Mouse (Mus musculus): ENCODE measurements around the gene Nrtn. TPM values are rescaled to one million over a fixed set of nuclear protein-coding genes. Genes with fewer than 3 reads are reported as not detected.

Gene Nrtn
- polyA plus RNA-seq, 1 experiment from 2014 or later = 4.7 TPM

DNA sequence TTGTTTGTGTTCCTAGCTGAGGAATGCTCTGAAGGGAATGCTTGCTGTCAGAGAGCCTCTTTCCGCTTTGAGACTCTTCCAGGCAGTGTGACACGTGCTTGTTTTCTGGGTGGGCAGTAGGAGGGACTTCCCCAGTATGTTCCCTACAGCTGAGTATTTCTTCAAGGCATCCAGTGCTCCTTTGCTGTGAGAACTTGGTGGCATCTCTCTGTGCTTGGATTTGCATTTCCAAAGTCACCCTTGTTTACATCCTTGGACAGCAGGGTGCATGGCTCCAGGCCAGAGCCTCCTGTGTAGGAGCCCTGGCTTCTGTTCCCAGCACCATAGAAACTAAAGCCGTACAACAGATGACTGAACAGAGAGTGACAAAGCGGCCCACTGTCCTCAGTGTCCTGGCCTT, 48.6 kb downstream of the Nrtn start:
- Histone ChIP-seq H3K36me3 (replicated peaks) (peaks cover 97% of the 10 kb centered on the region), H3K4me1 (no peaks in the 10 kb centered on the region), H3K27me3 (replicated peaks; ENCODE audit: low read depth, poor library complexity, severe bottlenecking) (no peaks in the 10 kb centered on the region), H3K27ac (replicated peaks) (no peak overlapping the region), H3K9me3 (no peaks in the 10 kb centered on the region), H3K4me3 (no peak overlapping the region)
- no peak for DNase-seq (ENCODE audit: low spot score)
- WGBS = 85% methylated on average over 4 of the region's 4 CpGs

DNA sequence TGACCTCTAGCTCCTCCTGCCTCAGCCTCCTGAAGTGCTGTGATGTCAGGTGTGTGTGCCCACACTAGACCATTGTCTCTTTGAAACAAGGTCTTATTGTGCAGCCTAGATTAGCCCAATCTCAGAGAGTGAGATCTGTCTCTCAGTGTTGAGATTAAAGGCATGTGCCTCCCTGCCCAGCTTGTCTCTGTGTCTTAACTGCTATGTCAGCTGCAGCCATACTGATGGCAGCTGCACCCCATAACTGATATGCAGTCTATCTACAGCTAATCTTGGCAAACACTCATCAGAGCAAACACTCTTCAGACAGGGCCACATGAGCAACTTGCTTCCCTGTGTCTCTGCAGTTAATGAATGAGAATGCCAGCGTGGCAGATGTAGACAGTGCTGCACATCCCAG, 50.8 kb downstream of the Nrtn start:
- no peak for DNase-seq (ENCODE audit: low spot score)
- Histone ChIP-seq H3K9me3 (no peaks in the 10 kb centered on the region), H3K36me3 (replicated peaks) (peaks cover 100% of the 10 kb centered on the region), H3K4me1 (no peaks in the 10 kb centered on the region), H3K27me3 (replicated peaks; ENCODE audit: low read depth, poor library complexity, severe bottlenecking) (no peaks in the 10 kb centered on the region), H3K27ac (replicated peaks) (no peak overlapping the region), H3K4me3 (no peak overlapping the region)
- 91% methylated on average over 1 of the region's 1 CpGs for WGBS

GRCm38 (mm10) chr17:56703038-56703437, 54.3 kb downstream of the Nrtn start:
- Histone ChIP-seq H3K9me3 (no peaks in the 10 kb centered on the region), H3K36me3 (replicated peaks) (peaks cover 100% of the 10 kb centered on the region), H3K4me3 (no peak overlapping the region), H3K4me1 (no peaks in the 10 kb centered on the region), H3K27ac (replicated peaks) (no peak overlapping the region), H3K27me3 (replicated peaks; ENCODE audit: low read depth, poor library complexity, severe bottlenecking) (no peaks in the 10 kb centered on the region)
- 85% methylated on average over 4 of the region's 4 CpGs for WGBS
- no peak for DNase-seq (ENCODE audit: low spot score)

Other genes starting within 250 kb of the Nrtn start
- gene Znrf4, start 245.1 kb downstream of the Nrtn start, polyA plus RNA-seq (2016; fragmentation: Nextera tagmentation; extraction: Ambion mirVana) = not detected in 2 replicates
- 0.96 and 1.2 TPM in 2 replicates for gene Gm20219, start 203.1 kb downstream of the Nrtn start, polyA plus RNA-seq (2016; fragmentation: Nextera tagmentation; extraction: Ambion mirVana)
- gene Safb2, start 172.9 kb downstream of the Nrtn start, polyA plus RNA-seq (2016; fragmentation: Nextera tagmentation; extraction: Ambion mirVana) = 92.4 and 98.6 TPM in 2 replicates
- gene Safb, start 172.7 kb downstream of the Nrtn start, polyA plus RNA-seq (2016; fragmentation: Nextera tagmentation; extraction: Ambion mirVana) = 158 and 162 TPM in 2 replicates
- gene 2410015M20Rik, start 147.8 kb downstream of the Nrtn start, polyA plus RNA-seq (2016; fragmentation: Nextera tagmentation; extraction: Ambion mirVana) = 190 and 205 TPM in 2 replicates
- gene Rpl36, start 144.1 kb downstream of the Nrtn start, polyA plus RNA-seq (2016; fragmentation: Nextera tagmentation; extraction: Ambion mirVana) = 1,580 and 1,631 TPM in 2 replicates
- 56.5 and 59.0 TPM in 2 replicates for gene Lonp1, start 130.6 kb downstream of the Nrtn start, polyA plus RNA-seq (2016; fragmentation: Nextera tagmentation; extraction: Ambion mirVana)
- 0.73 and 0.77 TPM in 2 replicates for gene Catsperd, start 129.4 kb downstream of the Nrtn start, polyA plus RNA-seq (2016; fragmentation: Nextera tagmentation; extraction: Ambion mirVana)
- gene Ranbp3, start 84.2 kb downstream of the Nrtn start, polyA plus RNA-seq (2016; fragmentation: Nextera tagmentation; extraction: Ambion mirVana) = 132 and 138 TPM in 2 replicates
- 388 and 402 TPM in 2 replicates for gene Ndufa11, start 39.8 kb downstream of the Nrtn start, polyA plus RNA-seq (2016; fragmentation: Nextera tagmentation; extraction: Ambion mirVana)
- 14.1 and 14.5 TPM in 2 replicates for gene Vmac, start 39.5 kb downstream of the Nrtn start, polyA plus RNA-seq (2016; fragmentation: Nextera tagmentation; extraction: Ambion mirVana)
- 45.0 and 45.6 TPM in 2 replicates for gene Dus3l, start 7.2 kb upstream of the Nrtn start, polyA plus RNA-seq (2016; fragmentation: Nextera tagmentation; extraction: Ambion mirVana)
- gene Prr22, start 12.7 kb upstream of the Nrtn start, polyA plus RNA-seq (2016; fragmentation: Nextera tagmentation; extraction: Ambion mirVana) = 1.7 and 1.8 TPM in 2 replicates
- gene Rfx2, start 73.5 kb upstream of the Nrtn start, polyA plus RNA-seq (2016; fragmentation: Nextera tagmentation; extraction: Ambion mirVana) = 4.0 and 5.3 TPM in 2 replicates
- not detected in 2 replicates for gene Acsbg2, start 116.9 kb upstream of the Nrtn start, polyA plus RNA-seq (2016; fragmentation: Nextera tagmentation; extraction: Ambion mirVana)
- gene 1700061G19Rik, start 117.9 kb upstream of the Nrtn start, polyA plus RNA-seq (2016; fragmentation: Nextera tagmentation; extraction: Ambion mirVana) = 0.44 and 0.52 TPM in 2 replicates
- 70.9 and 73.1 TPM in 2 replicates for gene Mllt1, start 177.9 kb upstream of the Nrtn start, polyA plus RNA-seq (2016; fragmentation: Nextera tagmentation; extraction: Ambion mirVana)
- gene Acer1, start 224.6 kb upstream of the Nrtn start, polyA plus RNA-seq (2016; fragmentation: Nextera tagmentation; extraction: Ambion mirVana) = not detected in 2 replicates
- gene Clpp, start 232.8 kb upstream of the Nrtn start, polyA plus RNA-seq (2016; fragmentation: Nextera tagmentation; extraction: Ambion mirVana) = 191 and 192 TPM in 2 replicates
- 42.5 and 45.1 TPM in 2 replicates for gene Alkbh7, start 239.8 kb upstream of the Nrtn start, polyA plus RNA-seq (2016; fragmentation: Nextera tagmentation; extraction: Ambion mirVana)
- 0.60 and 1.1 TPM in 2 replicates for gene Pspn, start 242.5 kb upstream of the Nrtn start, polyA plus RNA-seq (2016; fragmentation: Nextera tagmentation; extraction: Ambion mirVana)